Mouse (Mus musculus): Measurements from ENCODE around the gene Tns3.

DNA sequence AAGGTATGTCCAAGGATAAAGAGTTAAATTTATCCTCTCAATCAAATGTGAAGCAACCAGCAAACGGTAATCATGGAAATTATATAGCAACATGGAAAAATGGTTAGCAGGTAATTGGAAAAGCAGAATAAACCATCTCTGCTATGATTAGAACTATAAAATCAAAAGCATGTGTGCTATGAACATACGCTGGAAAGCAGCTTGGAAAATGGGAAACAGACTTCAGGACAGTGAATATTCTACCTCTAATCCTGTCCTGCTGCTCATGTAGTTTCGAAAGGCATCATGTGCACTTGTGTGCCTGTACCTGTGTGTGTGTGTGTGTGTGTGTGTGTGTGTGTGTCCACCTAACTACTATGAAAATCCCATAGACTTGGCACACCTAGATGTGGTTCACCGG lies 226.1 kb downstream of the Tns3 start:
- TF ChIP-seq TAL1 (conservative IDR thresholded peaks at IDR 0.05; ENCODE audit: low read depth, low read length) (no peak), CTCF (IDR thresholded peaks at IDR 0.05; ENCODE audit: low read depth, low read length) (no peak), GATA1 (IDR thresholded peaks at IDR 0.05; ENCODE audit: borderline replicate concordance, low read length) (no peak), POLR2AphosphoS5 (IDR thresholded peaks at IDR 0.05; ENCODE audit: insufficient replicate concordance, low read depth, low read length) (no peak), GATA2 (IDR thresholded peaks at IDR 0.05; ENCODE audit: borderline replicate concordance, low read depth, low read length) (no peak)

Data from G1E (cell line).